Mouse (Mus musculus): ENCODE results near the gene Pck2. TPM values are rescaled to one million over a fixed set of nuclear protein-coding genes. Genes with fewer than 3 reads are reported as not detected.

Pck2 gene
- total and polyA plus RNA-seq, 2 experiments from 2014 or later, result 18.2 to 27.8 TPM

- no peaks in the 10 kb centered on the region for H3K27me3 ChIP-seq (ENCODE audit: insufficient read depth, low read length)
- peak within 1 kb of the TSS; percentile 76 for H3K4me2 ChIP-seq (ENCODE audit: low read depth, low read length, poor library complexity, severe bottlenecking)
- peak; percentile 97 for ATAC-seq (ENCODE audit: low FRiP score)
- peak; percentile 99 for DNase-seq (ENCODE audit: low spot score)
- WGBS, result under 1% methylated on average over 51 of the region's 51 CpGs
- peaks cover 7% of the 10 kb centered on the region; the same call in 1 of the 2 replicates for H3K4me1 ChIP-seq (ENCODE audit: insufficient read depth, low read length)
- TF ChIP-seq CTCF (IDR thresholded peaks at IDR 0.05), result no peak
- peak within 1 kb of the TSS; percentile 49 for H3K4me3 ChIP-seq (ENCODE audit: low read depth, low read length)
- no peaks in the 10 kb centered on the region for H3K9me3 ChIP-seq (ENCODE audit: low read length)
- peak within 1 kb of the TSS; percentile 97 for H3K27ac ChIP-seq (ENCODE audit: low read depth, low read length)
- H3K36me3 ChIP-seq (ENCODE audit: insufficient read depth, low read length), result peaks cover 23% of the 10 kb centered on the region
- peak within 1 kb of the TSS; percentile 71 for H3K9ac ChIP-seq (replicated peaks; ENCODE audit: low read length, poor library complexity, severe bottlenecking)
These were observed 20.4 kb downstream of the Pck2 start, which contains the start of gene A730061H03Rik for GRCm38 (mm10) chr14:55560202-55561073. Gene A730061H03Rik (minus strand): TSS chr14:55560406.

GRCm38 (mm10) chr14:55561860-55562259, 21.8 kb downstream of the Pck2 start:
- H3K4me1 ChIP-seq (ENCODE audit: insufficient read depth, low read length), result peaks cover 7% of the 10 kb centered on the region; the same call in 1 of the 2 replicates
- H3K9me3 ChIP-seq (ENCODE audit: low read length), result no peaks in the 10 kb centered on the region
- DNase-seq (ENCODE audit: low spot score) (no peak), ATAC-seq (ENCODE audit: low FRiP score) (no peak)
- H3K27ac ChIP-seq (ENCODE audit: low read depth, low read length), result no peak overlapping the region
- TF ChIP-seq CTCF (IDR thresholded peaks at IDR 0.05), result no peak
- H3K4me3 ChIP-seq (ENCODE audit: low read depth, low read length), result no peak overlapping the region
- H3K9ac ChIP-seq (replicated peaks; ENCODE audit: low read length, poor library complexity, severe bottlenecking), result no peak overlapping the region
- WGBS, result 84% methylated on average over 10 of the region's 10 CpGs
- H3K36me3 ChIP-seq (ENCODE audit: insufficient read depth, low read length), result peaks cover 37% of the 10 kb centered on the region
- H3K4me2 ChIP-seq (ENCODE audit: low read depth, low read length, poor library complexity, severe bottlenecking), result no peak overlapping the region
- H3K27me3 ChIP-seq (ENCODE audit: insufficient read depth, low read length), result no peaks in the 10 kb centered on the region

- no peak for TF ChIP-seq CTCF (IDR thresholded peaks at IDR 0.05)
- Histone ChIP-seq H3K9ac (replicated peaks; ENCODE audit: low read length, poor library complexity, severe bottlenecking) (0 out of 2 replicates have a peak overlapping the region, but pooled peaks have one; percentile 2), H3K27ac (ENCODE audit: low read depth, low read length) (no peak overlapping the region), H3K4me3 (ENCODE audit: low read depth, low read length) (no peak overlapping the region), H3K36me3 (ENCODE audit: insufficient read depth, low read length) (peaks cover 50% of the 10 kb centered on the region), H3K4me2 (ENCODE audit: low read depth, low read length, poor library complexity, severe bottlenecking) (no peak overlapping the region), H3K4me1 (ENCODE audit: insufficient read depth, low read length) (peaks cover 7% of the 10 kb centered on the region; the same call in 1 of the 2 replicates), H3K9me3 (ENCODE audit: low read length) (no peaks in the 10 kb centered on the region), H3K27me3 (ENCODE audit: insufficient read depth, low read length) (no peaks in the 10 kb centered on the region)
- no peak for DNase-seq (ENCODE audit: low spot score)
- 91% methylated on average over 11 of the region's 11 CpGs for WGBS
- no peak for ATAC-seq (ENCODE audit: low FRiP score)
These were observed 23.2 kb downstream of the Pck2 start for GRCm38 (mm10) chr14:55563249-55563648.

GRCm38 (mm10) chr14:55565748-55566147, 25.7 kb downstream of the Pck2 start:
- Histone ChIP-seq H3K4me3 (ENCODE audit: low read depth, low read length) (no peak overlapping the region), H3K9ac (replicated peaks; ENCODE audit: low read length, poor library complexity, severe bottlenecking) (no peak overlapping the region), H3K4me2 (ENCODE audit: low read depth, low read length, poor library complexity, severe bottlenecking) (no peak overlapping the region), H3K4me1 (ENCODE audit: insufficient read depth, low read length) (peaks cover 7% of the 10 kb centered on the region; the same call in 1 of the 2 replicates), H3K27ac (ENCODE audit: low read depth, low read length) (no peak overlapping the region), H3K9me3 (ENCODE audit: low read length) (no peaks in the 10 kb centered on the region), H3K27me3 (ENCODE audit: insufficient read depth, low read length) (no peaks in the 10 kb centered on the region), H3K36me3 (ENCODE audit: insufficient read depth, low read length) (peaks cover 71% of the 10 kb centered on the region)
- ATAC-seq (ENCODE audit: low FRiP score) (no peak), DNase-seq (ENCODE audit: low spot score) (no peak)
- TF ChIP-seq CTCF (IDR thresholded peaks at IDR 0.05), result peak; percentile 28; the same call in 1 of the 2 replicates
- WGBS, result 87% methylated on average over 3 of the region's 3 CpGs

- WGBS, result 93% methylated on average over 3 of the region's 3 CpGs
- H3K36me3 ChIP-seq (ENCODE audit: insufficient read depth, low read length), result peaks cover 71% of the 10 kb centered on the region
- H3K4me1 ChIP-seq (ENCODE audit: insufficient read depth, low read length), result no peaks in the 10 kb centered on the region
These were observed 27.4 kb downstream of the Pck2 start for GRCm38 (mm10) chr14:55567496-55567895.

GRCm38 (mm10) chr14:55570588-55570987, 30.5 kb downstream of the Pck2 start:
- no peak for ATAC-seq (ENCODE audit: low FRiP score)
- H3K4me1 ChIP-seq (ENCODE audit: insufficient read depth, low read length), result no peaks in the 10 kb centered on the region

More at GRCm38 (mm10) chr14:55567496-55567895, 27.4 kb downstream of the Pck2 start:
- H3K9me3 ChIP-seq (ENCODE audit: low read length), result no peaks in the 10 kb centered on the region
- no peaks in the 10 kb centered on the region for H3K27me3 ChIP-seq (ENCODE audit: insufficient read depth, low read length)
- H3K27ac ChIP-seq (ENCODE audit: low read depth, low read length), result no peak overlapping the region
- DNase-seq (ENCODE audit: low spot score) (no peak), ATAC-seq (ENCODE audit: low FRiP score) (no peak)
- no peak overlapping the region for H3K4me2 ChIP-seq (ENCODE audit: low read depth, low read length, poor library complexity, severe bottlenecking)
- H3K4me3 ChIP-seq (ENCODE audit: low read depth, low read length), result no peak overlapping the region
- H3K9ac ChIP-seq (replicated peaks; ENCODE audit: low read length, poor library complexity, severe bottlenecking), result no peak overlapping the region
- TF ChIP-seq CTCF (IDR thresholded peaks at IDR 0.05), result no peak

More at GRCm38 (mm10) chr14:55570588-55570987, 30.5 kb downstream of the Pck2 start:
- H3K4me3 ChIP-seq (ENCODE audit: low read depth, low read length), result no peak overlapping the region
- 94% methylated on average over 2 of the region's 2 CpGs for WGBS
- no peaks in the 10 kb centered on the region for H3K9me3 ChIP-seq (ENCODE audit: low read length)
- no peaks in the 10 kb centered on the region for H3K27me3 ChIP-seq (ENCODE audit: insufficient read depth, low read length)
- no peak overlapping the region for H3K4me2 ChIP-seq (ENCODE audit: low read depth, low read length, poor library complexity, severe bottlenecking)
- no peak for TF ChIP-seq CTCF (IDR thresholded peaks at IDR 0.05)
- H3K27ac ChIP-seq (ENCODE audit: low read depth, low read length), result no peak overlapping the region
- H3K36me3 ChIP-seq (ENCODE audit: insufficient read depth, low read length), result peaks cover 46% of the 10 kb centered on the region
- no peak overlapping the region for H3K9ac ChIP-seq (replicated peaks; ENCODE audit: low read length, poor library complexity, severe bottlenecking)
- DNase-seq (ENCODE audit: low spot score), result no peak
